Comparison of ENCODE assay signal across 14 mouse cellular contexts in genomic region chr17:45882682-45883081, GRCm38 (mm10).
DNase-seq lines count a peak whose midpoint lies in the region.
"Had no signal": no experiment of that assay in that cellular context is flagged by ENCODE, and none has a peak within 500 bp of the region (broad histone marks: within the 10 kb centered on the region; RNA-seq: fewer than 3 reads in every experiment).

No protein-coding gene starts in this region.

- DNase-seq in heart, adult 18-20 months = peak; percentile 34 to 44
- DNase-seq in heart, postnatal 4 days = no peak
- DNase-seq in kidney, postnatal 14 days = peak; percentile 15
- DNase-seq in kidney, adult 9 months = no peak
- no peak for DNase-seq in adrenal gland, adult (ENCODE audit: inconsistent age in 2 of 2, low spot score in 1 of 2)
- DNase-seq: adrenal gland, adult 8-10 months; adrenal gland, postnatal 14 days; adrenal gland, postnatal 36 days; cerebellum, adult 11-12 months; cerebellum, adult 2 months; cerebellum, adult 9-10 months; cerebellum, postnatal 10 days; cerebellum, postnatal 25 days; forebrain, postnatal 0 days had no signal

Comparison
In these comparisons a context has a peak if more than half of its experiments do, and no peak if none do; other contexts are left out.
1. DNase-seq: peak in heart, adult 18-20 months (2 of 2) and kidney, postnatal 14 days (single experiment); none in heart, postnatal 4 days (single experiment), kidney, adult 9 months (single experiment) and adrenal gland, adult (0 of 2).